In genomic region chr10:80417841-80418240, GRCm38 (mm10) we compare ENCODE assay signal across 17 mouse cellular contexts. TPM values are rescaled to one million over a fixed set of nuclear protein-coding genes. Genes with fewer than 3 reads are reported as not detected.
DNase-seq lines count a peak whose midpoint lies in the region; ATAC-seq and TF ChIP-seq lines count a peak whose summit lies in the region.
"Had no signal": no experiment of that assay in that cellular context is flagged by ENCODE, and none has a peak within 500 bp of the region (broad histone marks: within the 10 kb centered on the region; RNA-seq: fewer than 3 reads in every experiment).

No protein-coding gene starts in this region.

- TF ChIP-seq CTCF in left cerebral cortex, adult 2 months (IDR thresholded peaks at IDR 0.05): no peak

- no peak for ATAC-seq in hindbrain, embryonic 16.5 days
- ATAC-seq: Patski had no signal

- no peak overlapping the region for H3K4me2 ChIP-seq in hindbrain, embryonic 16.5 days (ENCODE audit: low read length)
- H3K4me2 ChIP-seq: embryonic facial prominence, embryonic 12.5 days; hindbrain, embryonic 15.5 days; limb, embryonic 13.5 days had no signal

- H3K36me3 ChIP-seq in hindbrain, embryonic 16.5 days (ENCODE audit: control insufficient read depth, insufficient read depth, low read length): peaks cover 48% of the 10 kb centered on the region

- 47% methylated on average over 1 of the region's 1 CpGs for WGBS in hindbrain, embryonic 16.5 days

- H3K9me3 ChIP-seq in hindbrain, embryonic 16.5 days (ENCODE audit: control insufficient read depth, low read length): no peaks in the 10 kb centered on the region
- H3K9me3 ChIP-seq: embryonic facial prominence, embryonic 12.5 days; hindbrain, embryonic 15.5 days; limb, embryonic 13.5 days; megakaryocyte, embryonic 14.5 days had no signal

- H3K27me3 ChIP-seq in hindbrain, embryonic 16.5 days (replicated peaks; ENCODE audit: control insufficient read depth, insufficient read depth, low read length): no peaks in the 10 kb centered on the region
- H3K27me3 ChIP-seq: embryonic facial prominence, embryonic 12.5 days; hindbrain, embryonic 15.5 days; limb, embryonic 13.5 days; megakaryocyte, embryonic 14.5 days; Patski had no signal

- H3K9ac ChIP-seq in hindbrain, embryonic 16.5 days (ENCODE audit: low read depth, low read length): no peak overlapping the region
- H3K9ac ChIP-seq: embryonic facial prominence, embryonic 12.5 days; limb, embryonic 13.5 days had no signal

- H3K4me1 ChIP-seq in hindbrain, embryonic 16.5 days (ENCODE audit: control insufficient read depth, insufficient read depth, low read depth, low read length): peaks cover 10% of the 10 kb centered on the region

- intact Hi-C loops in left cerebral cortex, postnatal 4 days (cut with DNase I): no loop called here
- intact Hi-C loops in left cerebral cortex, adult 2 months (cut with DNase I): no loop called here

- no peak overlapping the region for H3K4me3 ChIP-seq in left cerebral cortex, adult 2 months
- no peak overlapping the region for H3K4me3 ChIP-seq in hindbrain, embryonic 16.5 days (ENCODE audit: low read length)
- H3K4me3 ChIP-seq: embryonic facial prominence, embryonic 12.5 days; gastrocnemius, adult 2 months; hindbrain, embryonic 15.5 days; limb, embryonic 13.5 days; megakaryocyte, embryonic 14.5 days had no signal

- no peak overlapping the region for H3K27ac ChIP-seq in left cerebral cortex, adult 2 months
- peak overlapping the region; percentile 13; the same call in 1 of the 2 replicates for H3K27ac ChIP-seq in hindbrain, embryonic 16.5 days (ENCODE audit: low read depth, low read length)
- H3K27ac ChIP-seq: gastrocnemius, adult 2 months; limb, embryonic 13.5 days had no signal

- DNase-seq in cerebellum, adult 9-11 months: peak; percentile 67
- DNase-seq in cerebellum, postnatal 4 days (ENCODE audit: low spot score in 2 of 2): no peak
- DNase-seq in left cerebral cortex, postnatal 4 days: peak; percentile 73
- DNase-seq in left cerebral cortex, adult 2 months (ENCODE audit: extremely low spot score in 1 of 2, low spot score in 2 of 2): no peak
- peak; percentile 28 for DNase-seq in MN1 (ENCODE audit: low spot score)
- DNase-seq in layer of hippocampus, postnatal 25 days (ENCODE audit: extremely low spot score in 1 of 2, low spot score in 1 of 2): no peak
- no peak for DNase-seq in thymus, postnatal 36 days
- DNase-seq: gastrocnemius, adult 2 months; heart, adult 11 months; kidney, adult 9 months; layer of hippocampus, postnatal 36 days had no signal

RNA-seq across cellular contexts. Expression of gene Uqcr11, which starts 11.2 kb away (rescaled TPM):
- total RNA-seq in left cerebral cortex, postnatal 4 days (2021): 100 to 1,000 TPM; 282 to 286 TPM
- 100 to 1,000 TPM; 373 to 394 TPM for total RNA-seq in left cerebral cortex, adult 2 months (2021)
- polyA plus RNA-seq in hindbrain, embryonic 16.5 days (2015; fragmentation: Nextera tagmentation; extraction: Ambion mirVana): 704 and 759 TPM in 2 replicates
- 100 to 1,000 TPM; 520 to 551 TPM for total RNA-seq in layer of hippocampus, postnatal 25 days (2021)

RNA-seq across cellular contexts. Expression of gene Tcf3, which starts 15.6 kb away (rescaled TPM):
- 10 to 100 TPM; 51.9 to 53.7 TPM for total RNA-seq in left cerebral cortex, postnatal 4 days (2021)
- 10 to 100 TPM; 28.9 to 30.1 TPM for total RNA-seq in left cerebral cortex, adult 2 months (2021)
- 32.5 and 45.3 TPM in 2 replicates for polyA plus RNA-seq in hindbrain, embryonic 16.5 days (2015; fragmentation: Nextera tagmentation; extraction: Ambion mirVana)
- 10 to 100 TPM; 26.9 to 32.1 TPM for total RNA-seq in layer of hippocampus, postnatal 25 days (2021)

RNA-seq across cellular contexts. Expression of gene Mbd3, which starts 18.5 kb away (rescaled TPM):
- 100 to 1,000 TPM; 138 to 147 TPM for total RNA-seq in left cerebral cortex, postnatal 4 days (2021)
- total RNA-seq in left cerebral cortex, adult 2 months (2021): 100 to 1,000 TPM; 139 to 150 TPM
- polyA plus RNA-seq in hindbrain, embryonic 16.5 days (2015; fragmentation: Nextera tagmentation; extraction: Ambion mirVana): 196 and 207 TPM in 2 replicates
- total RNA-seq in layer of hippocampus, postnatal 25 days (2021): 100 to 1,000 TPM; 138 to 159 TPM

RNA-seq across cellular contexts. Expression of gene Mex3d, which starts 30.4 kb away (rescaled TPM):
- total RNA-seq in left cerebral cortex, postnatal 4 days (2021): 10 to 100 TPM; 75.5 to 80.1 TPM
- total RNA-seq in left cerebral cortex, adult 2 months (2021): 10 to 100 TPM; 19.2 to 20.6 TPM
- 9.1 and 9.2 TPM in 2 replicates for polyA plus RNA-seq in hindbrain, embryonic 16.5 days (2015; fragmentation: Nextera tagmentation; extraction: Ambion mirVana)
- total RNA-seq in layer of hippocampus, postnatal 25 days (2021): 10 to 100 TPM; 18.9 to 19.3 TPM

Comparison
In these comparisons a context has a peak if more than half of its experiments do, and no peak if none do; other contexts are left out.
1. DNase-seq: peak in cerebellum, adult 9-11 months (single experiment), left cerebral cortex, postnatal 4 days (single experiment) and MN1 (single experiment); none in cerebellum, postnatal 4 days (0 of 2), left cerebral cortex, adult 2 months (0 of 2), layer of hippocampus, postnatal 25 days (0 of 2) and thymus, postnatal 36 days (0 of 2).